Mouse (Mus musculus) limb, embryonic 11.5 days (tissue): ENCODE data around the gene Gal3st2. TPM values are rescaled to one million over a fixed set of nuclear protein-coding genes. Genes with fewer than 3 reads are reported as not detected.
"Not testable (repeated sequence)": the region's sequence is repeated elsewhere in the genome, so short reads cannot be mapped to it uniquely, and the experiment has no call there.

Experiments
- ATAC-seq: fragments of 200-750 bp; cut with Nextera tagmentation; 2 replicates; pipeline ENCODE4 v1.8.0; 2017; ENCODE audit warnings: low read depth; ENCODE audit not compliant: insufficient number of reproducible peaks, low FRiP score, low TSS enrichment
- DNase-seq: peaks from one replicate; pipeline ENCODE4 v3.0.0-alpha.2; 2015; ENCODE audit warnings: low spot score
- H3K27ac ChIP-seq: fragments of 300-500 bp; sonication (generic); replicated peaks from 2 replicates; pipeline ENCODE4 v1.5.1; 2014; ENCODE audit warnings: low read depth, mild to moderate bottlenecking, low read length
- H3K27me3 ChIP-seq: fragments of 300-500 bp; sonication (generic); 2 replicates; pipeline ENCODE4 v1.6.1; 2014; ENCODE audit warnings: mild to moderate bottlenecking, low read length, mixed read lengths; ENCODE audit not compliant: control insufficient read depth, insufficient read depth
- H3K36me3 ChIP-seq: fragments of 300-500 bp; sonication (generic); 2 replicates; pipeline ENCODE4 v1.6.1; 2014; ENCODE audit warnings: mild to moderate bottlenecking, low read length, moderate library complexity, mixed read lengths; ENCODE audit not compliant: control insufficient read depth, insufficient read depth
- H3K4me1 ChIP-seq: fragments of 300-500 bp; sonication (generic); 2 replicates; pipeline ENCODE4 v1.6.1; 2014; ENCODE audit warnings: low read length, mixed read lengths; ENCODE audit not compliant: control insufficient read depth, insufficient read depth
- H3K4me2 ChIP-seq: fragments of 300-500 bp; sonication (generic); 2 replicates; pipeline ENCODE4 v1.6.1; 2014; ENCODE audit warnings: low read depth, mild to moderate bottlenecking, moderate library complexity; ENCODE audit not compliant: severe bottlenecking
- H3K4me3 ChIP-seq: fragments of 300-500 bp; sonication (generic); 2 replicates; pipeline ENCODE4 v1.5.1; 2014; ENCODE audit warnings: low read depth, low read length
- H3K9ac ChIP-seq: fragments of 300-500 bp; sonication (generic); 2 replicates; pipeline ENCODE4 v1.6.1; 2014; ENCODE audit warnings: mild to moderate bottlenecking, low read length
- H3K9me3 ChIP-seq: fragments of 300-500 bp; sonication (generic); 2 replicates; pipeline ENCODE4 v1.6.1; 2016; ENCODE audit warnings: low read length; ENCODE audit not compliant: control insufficient read depth
- WGBS: fragments of 180-500 bp; shearing (Covaris S2); extraction: QIAGEN DNeasy Blood & Tissue Kit; methylation state at CpG from one replicate; pipeline ENCODE4 v1.1.7; 2014; 5-methylcytosine and 5-hydroxymethylcytosine counted together
- polyA plus RNA-seq: library from polyadenylated mRNA; unstranded; fragments of >200 nt; fragmentation: Nextera tagmentation; extraction: Ambion mirVana; gene quantifications from 2 replicates; pipeline ENCODE4 v1.2.1, GENCODE M21; 2014

The Gal3st2 gene
- polyA plus RNA-seq, 1 experiment from 2014 or later, result 0.05 TPM

DNA sequence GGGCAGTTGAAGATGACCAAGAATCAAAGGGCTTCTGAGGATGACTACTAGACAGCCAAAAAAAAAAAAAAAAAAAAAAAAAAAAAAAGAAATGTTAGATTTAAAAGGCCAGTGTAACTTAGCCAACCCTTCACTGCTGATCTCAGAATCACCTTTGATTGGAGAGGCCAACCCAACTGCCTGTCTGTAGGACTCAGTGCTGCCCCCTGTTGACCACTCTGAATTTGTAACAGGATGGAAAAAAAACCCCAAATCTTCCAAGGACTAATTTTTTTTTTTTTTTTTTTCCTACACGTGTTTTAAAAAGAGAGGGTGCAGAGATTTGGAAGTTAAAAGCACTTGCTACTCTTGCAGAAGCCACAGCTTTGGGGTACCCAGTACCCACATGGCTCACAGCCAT, 29.8 kb downstream of the Gal3st2 start:
- H3K9ac ChIP-seq, H3K4me1 ChIP-seq, H3K4me2 ChIP-seq, ATAC-seq, H3K9me3 ChIP-seq, H3K27me3 ChIP-seq, H3K27ac ChIP-seq, H3K36me3 ChIP-seq, H3K4me3 ChIP-seq: not testable (repeated sequence)
- 60% methylated on average over 1 of the region's 1 CpGs for WGBS
- DNase-seq, result peak; percentile 18

DNA sequence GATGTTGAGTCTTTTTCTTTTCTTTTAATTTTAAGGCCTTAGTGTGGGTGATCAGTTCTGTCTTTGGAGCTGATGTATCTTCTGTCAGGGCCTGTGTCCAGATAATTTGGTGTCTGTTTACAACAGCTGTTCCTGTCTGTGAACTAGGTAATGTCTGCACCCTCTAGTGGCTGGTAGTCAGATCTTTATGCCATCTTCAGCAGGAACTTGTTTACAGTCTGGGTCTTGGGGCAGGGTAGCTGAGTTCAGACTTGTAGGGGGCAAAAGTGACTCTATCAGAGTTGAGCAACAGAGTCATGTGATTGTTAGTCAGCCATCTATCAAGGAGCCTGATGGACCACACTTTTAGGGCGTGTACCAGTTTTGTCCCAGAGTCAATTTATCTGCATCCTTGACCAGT, 36.3 kb downstream of the Gal3st2 start:
- H3K4me3 ChIP-seq, H3K27me3 ChIP-seq, H3K36me3 ChIP-seq, DNase-seq, H3K9me3 ChIP-seq, H3K4me1 ChIP-seq, H3K9ac ChIP-seq, H3K4me2 ChIP-seq, H3K27ac ChIP-seq, ATAC-seq: not testable (repeated sequence)
- no CpG with 5 or more reads among the region's 1 CpGs for WGBS

DNA sequence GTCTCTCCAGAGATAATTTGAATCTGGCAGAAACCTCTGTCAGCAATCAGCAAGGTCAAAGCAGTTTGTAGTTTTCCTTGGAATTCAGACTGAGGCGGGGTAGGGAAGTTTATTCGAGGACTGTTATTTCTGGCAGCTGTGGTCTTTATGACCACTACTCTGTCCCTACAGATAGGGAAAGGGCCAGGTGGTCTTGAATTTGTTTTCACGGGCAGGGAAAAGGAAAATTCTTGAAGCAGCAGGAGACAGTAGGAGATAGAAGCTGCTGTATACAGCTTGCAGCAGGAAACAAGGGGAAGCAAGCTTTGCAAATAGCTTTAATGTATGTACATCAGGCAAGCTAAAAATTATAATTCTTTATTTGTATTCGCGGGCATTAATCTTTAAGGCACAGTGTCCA, 40.2 kb downstream of the Gal3st2 start:
- not testable (repeated sequence) for H3K27ac ChIP-seq, H3K4me1 ChIP-seq, H3K36me3 ChIP-seq, ATAC-seq, H3K9me3 ChIP-seq, H3K4me3 ChIP-seq, H3K4me2 ChIP-seq, H3K27me3 ChIP-seq, DNase-seq, H3K9ac ChIP-seq
- 48% methylated on average over 3 of the region's 5 CpGs for WGBS

DNA sequence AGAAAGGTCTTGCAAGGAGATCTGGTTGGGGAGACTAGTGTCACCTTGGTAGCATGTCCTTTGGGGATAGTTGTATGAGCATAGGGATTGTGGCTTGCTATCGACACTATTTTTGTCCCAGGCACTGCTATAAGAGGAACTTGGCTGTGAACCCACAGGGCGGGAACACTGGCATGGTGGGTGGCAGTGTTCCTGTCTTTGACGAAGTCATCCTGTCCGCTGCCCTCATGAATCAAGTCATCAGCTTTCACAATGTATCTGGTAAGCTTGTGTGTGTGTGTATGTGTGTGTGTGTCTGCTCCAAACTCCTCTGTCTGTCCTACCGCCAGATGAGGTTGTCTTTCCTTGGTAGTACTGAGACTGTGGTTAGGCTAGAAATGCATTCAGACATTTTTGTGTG, 45.6 kb downstream of the Gal3st2 start:
- not testable (repeated sequence) for H3K27ac ChIP-seq, H3K4me3 ChIP-seq, H3K9me3 ChIP-seq, ATAC-seq, H3K4me2 ChIP-seq, H3K9ac ChIP-seq, H3K27me3 ChIP-seq, H3K36me3 ChIP-seq, H3K4me1 ChIP-seq, DNase-seq
- 90% methylated on average over 2 of the region's 5 CpGs for WGBS

DNA sequence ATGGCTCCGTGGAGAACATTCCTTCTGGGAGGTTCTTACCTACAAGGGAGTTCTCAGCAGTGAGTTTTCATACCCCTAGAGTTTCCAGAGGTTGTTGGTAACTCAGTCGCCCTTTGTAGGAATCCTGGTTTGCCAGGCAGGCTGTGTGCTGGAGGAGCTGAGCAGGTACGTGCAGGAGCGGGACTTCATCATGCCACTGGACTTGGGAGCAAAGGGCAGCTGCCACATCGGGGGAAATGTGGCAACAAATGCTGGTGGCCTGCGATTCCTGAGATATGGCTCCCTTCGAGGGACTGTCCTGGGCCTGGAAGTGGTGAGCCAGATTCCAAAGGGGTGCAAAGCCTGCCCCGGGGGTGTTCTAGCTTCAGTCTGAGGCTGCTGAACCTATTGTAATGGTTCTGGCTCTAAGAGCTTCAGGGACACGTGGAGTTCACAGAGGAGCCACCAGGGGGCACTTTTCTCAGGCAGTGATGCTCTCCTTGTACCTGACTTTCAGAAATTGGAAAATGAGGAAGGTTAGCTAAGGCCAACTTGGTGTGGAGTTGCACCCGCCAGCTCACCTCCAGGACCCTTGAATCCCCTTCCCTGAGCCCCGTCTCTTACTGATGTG, 48.0 kb downstream of the Gal3st2 start:
- DNase-seq, H3K36me3 ChIP-seq, ATAC-seq, H3K27me3 ChIP-seq, H3K27ac ChIP-seq, H3K4me1 ChIP-seq, H3K4me3 ChIP-seq, H3K9ac ChIP-seq, H3K4me2 ChIP-seq, H3K9me3 ChIP-seq: not testable (repeated sequence)
- WGBS, result no CpG with 5 or more reads among the region's 11 CpGs

DNA sequence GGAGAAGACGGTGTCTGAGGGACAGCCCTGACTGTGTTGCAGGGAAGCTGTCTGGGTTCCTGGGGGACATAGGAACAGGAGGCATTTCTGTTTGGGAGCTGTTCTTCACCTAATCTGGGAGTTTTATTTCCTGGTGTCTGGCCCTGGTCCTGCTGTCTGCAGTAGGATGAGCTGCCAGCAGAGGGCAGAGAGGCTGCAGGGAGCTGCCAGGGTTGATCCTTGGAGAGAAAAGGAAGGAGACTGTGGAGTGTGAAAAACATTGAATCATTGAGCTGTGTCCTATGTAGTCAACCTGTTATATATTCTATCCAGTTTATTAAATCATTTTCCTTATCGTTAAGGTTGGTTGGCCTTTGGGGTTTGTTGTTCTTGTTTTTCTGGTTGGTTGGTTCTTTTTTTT, 50.8 kb downstream of the Gal3st2 start:
- not testable (repeated sequence) for ATAC-seq, H3K27me3 ChIP-seq, H3K27ac ChIP-seq, H3K4me2 ChIP-seq, H3K4me3 ChIP-seq, H3K4me1 ChIP-seq, H3K9ac ChIP-seq, H3K9me3 ChIP-seq, H3K36me3 ChIP-seq, DNase-seq
- no CpG with 5 or more reads among the region's 2 CpGs for WGBS

DNA sequence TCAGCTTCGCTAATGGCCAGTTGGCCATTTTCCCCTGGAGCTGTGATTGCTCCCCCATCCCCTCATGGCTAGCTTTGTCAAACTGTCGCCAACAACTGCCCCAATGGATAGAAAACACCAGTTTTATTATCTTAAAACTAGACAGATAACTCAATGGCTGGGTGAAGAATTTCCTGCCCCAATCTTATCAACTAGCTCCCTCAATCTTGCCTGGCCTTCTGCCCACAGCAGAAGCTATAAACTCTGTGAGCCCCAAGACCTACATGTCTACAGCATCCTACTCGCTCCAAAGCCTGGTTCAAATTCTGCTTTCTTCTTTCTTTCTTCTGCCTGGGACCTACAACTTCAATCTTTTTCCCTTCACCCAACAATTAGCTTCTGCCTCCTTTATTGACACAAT, 56.1 kb downstream of the Gal3st2 start:
- not testable (repeated sequence) for H3K4me1 ChIP-seq, DNase-seq, H3K4me2 ChIP-seq, H3K27me3 ChIP-seq, H3K4me3 ChIP-seq, H3K9me3 ChIP-seq, H3K9ac ChIP-seq, H3K36me3 ChIP-seq, ATAC-seq, H3K27ac ChIP-seq
- WGBS, result 85% methylated on average over 3 of the region's 3 CpGs

DNA sequence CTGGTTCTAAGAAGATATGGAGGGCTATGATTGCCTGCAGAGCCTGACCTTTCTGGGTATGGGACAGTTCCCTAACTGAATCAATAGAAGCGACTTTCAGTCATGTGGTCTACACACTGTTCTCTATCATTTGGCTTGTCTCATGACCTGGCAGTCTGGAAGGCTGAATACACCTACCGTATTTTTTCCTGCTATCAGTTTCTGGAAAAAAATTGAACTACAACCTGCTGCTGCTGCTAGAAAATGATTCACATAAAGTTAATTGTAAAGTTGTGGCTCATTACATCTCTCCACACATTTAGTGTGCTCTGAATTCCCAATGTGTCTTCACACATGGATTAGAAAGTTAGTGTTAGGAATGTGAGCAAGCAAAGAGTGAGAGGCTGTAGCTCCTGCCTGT, 56.9 kb downstream of the Gal3st2 start, which contains the start of gene Gal3st2b:
TSS of gene Gal3st2b (plus strand) at position 301 of the 400 bp plus-strand sequence.
- not testable (repeated sequence) for H3K9ac ChIP-seq, ATAC-seq, H3K4me2 ChIP-seq, H3K36me3 ChIP-seq, H3K4me3 ChIP-seq, H3K27me3 ChIP-seq, H3K27ac ChIP-seq, H3K9me3 ChIP-seq, H3K4me1 ChIP-seq, DNase-seq
- WGBS, result 84% methylated on average over 2 of the region's 2 CpGs

DNA sequence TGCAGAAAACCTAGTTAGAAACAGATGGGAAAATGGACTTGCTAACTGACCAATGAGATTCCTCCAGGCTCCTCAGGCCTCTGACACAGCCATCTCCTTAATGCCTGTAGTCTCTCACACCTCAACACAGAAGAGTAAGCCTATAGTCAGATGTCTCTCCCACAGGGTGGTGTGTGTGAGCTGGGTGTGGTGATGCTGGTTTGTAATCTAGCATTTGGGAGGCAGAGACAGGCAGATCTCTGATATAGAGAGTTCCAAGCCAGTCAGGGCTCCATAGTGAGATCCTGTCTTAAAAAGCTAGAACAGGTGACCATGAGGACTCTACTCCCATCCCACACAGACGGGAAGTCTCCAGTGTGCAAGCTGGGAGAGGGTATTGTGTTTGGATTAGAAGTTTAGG, 57.7 kb downstream of the Gal3st2 start:
- H3K4me2 ChIP-seq, H3K27me3 ChIP-seq, H3K9ac ChIP-seq, H3K9me3 ChIP-seq, H3K36me3 ChIP-seq, H3K4me3 ChIP-seq, H3K27ac ChIP-seq, H3K4me1 ChIP-seq: not testable (repeated sequence)
- WGBS, result 57% methylated on average over 1 of the region's 1 CpGs
- DNase-seq (peak; percentile 0), ATAC-seq (0 out of 2 replicates have a peak, but pooled peaks have one; percentile 18)
